Mouse (Mus musculus) myocyte (in vitro differentiated cells): ENCODE results near the gene Tmem165.

Experiments
- E2F4 ChIP-seq: IDR thresholded peaks from one replicate; pipeline ENCODE4 v1.6.1; 2011; ENCODE audit warnings: mild to moderate bottlenecking, control low read depth, moderate library complexity; ENCODE audit not compliant: insufficient read depth
- MAX ChIP-seq: IDR thresholded peaks from one replicate; pipeline ENCODE4 v1.6.1; 2011; ENCODE audit warnings: low read depth, mild to moderate bottlenecking, control low read depth
- POLR2A ChIP-seq: IDR thresholded peaks from one replicate; pipeline ENCODE4 v1.6.1; 2011; ENCODE audit warnings: low read depth, mild to moderate bottlenecking, control low read depth, moderate library complexity; ENCODE audit not compliant: insufficient read length

DNA sequence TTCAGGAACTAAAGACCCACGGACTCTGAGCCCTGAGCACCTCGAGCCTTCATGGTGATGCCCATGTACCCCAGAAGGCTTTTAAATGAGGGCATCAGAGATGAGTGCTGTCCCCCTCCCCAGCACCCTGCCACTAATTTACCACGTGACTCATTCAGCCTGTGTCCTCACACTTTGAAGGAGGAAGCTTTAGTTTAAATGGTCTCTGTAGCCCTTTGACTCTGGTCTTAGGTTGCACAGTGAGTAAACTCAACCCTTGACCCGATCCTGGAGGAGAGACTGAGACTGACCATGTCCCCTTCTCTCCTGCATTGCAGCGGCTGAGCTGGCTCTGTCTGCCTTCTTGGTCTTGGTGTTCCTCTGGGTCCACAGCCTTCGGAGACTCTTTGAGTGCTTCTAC, 34.2 kb upstream of the Tmem165 start:
- TF ChIP-seq POLR2A: no peak
- TF ChIP-seq MAX: no peak
- no peak for TF ChIP-seq E2F4
